Mouse (Mus musculus) mouse trophoblast stem cell (cell line): ENCODE data around the gene Wdfy2.

Source experiments
- in situ Hi-C, 2 experiments: fragments of 300-500 bp; cut with MseI, MboI; formaldehyde crosslinking; loops; 2 replicates in 1 of 2; 3 replicates in 1 of 2; pipeline ENCODE4 v1.15.1; 2025

The Wdfy2 gene

GRCm38 (mm10) chr14:62837641-62838252 is at the start of gene Wdfy2:
TSS of gene Wdfy2 (plus strand) at chr14:62837678.
- in situ Hi-C loops, result loop anchor here (5.0 to 10.0 kb wide), 2 partner anchors 73 to 75 kb away; partner anchors contain the start of gene Ints6 (in 2 of the 2)

- in situ Hi-C loops, result no loop called here
Observed at GRCm38 (mm10) chr14:62789282-62789681, 48.2 kb upstream of the Wdfy2 start.

- in situ Hi-C loops, result no loop called here
Observed at GRCm38 (mm10) chr14:62795719-62796118, 41.8 kb upstream of the Wdfy2 start.

- in situ Hi-C loops, result no loop called here
Observed at GRCm38 (mm10) chr14:62798608-62799101, 38.8 kb upstream of the Wdfy2 start.

GRCm38 (mm10) chr14:62800791-62801190 is 36.7 kb upstream of the Wdfy2 start:
- in situ Hi-C loops, result no loop called here

- in situ Hi-C loops, result no loop called here
Observed at GRCm38 (mm10) chr14:62803204-62803603, 34.3 kb upstream of the Wdfy2 start.

- in situ Hi-C loops, result no loop called here
Observed at GRCm38 (mm10) chr14:62806921-62807320, 30.6 kb upstream of the Wdfy2 start.

- in situ Hi-C loops, result no loop called here
Observed at GRCm38 (mm10) chr14:62808661-62809523, 28.6 kb upstream of the Wdfy2 start.

GRCm38 (mm10) chr14:62812765-62813164 is 24.7 kb upstream of the Wdfy2 start:
- in situ Hi-C loops, result no loop called here

GRCm38 (mm10) chr14:62814567-62814966 is 22.9 kb upstream of the Wdfy2 start:
- in situ Hi-C loops, result no loop called here

- in situ Hi-C loops, result no loop called here
Observed at GRCm38 (mm10) chr14:62816827-62817226, 20.7 kb upstream of the Wdfy2 start.

GRCm38 (mm10) chr14:62825575-62826332 is 11.7 kb upstream of the Wdfy2 start:
- in situ Hi-C loops, result no loop called here

GRCm38 (mm10) chr14:62829291-62829690 is 8.2 kb upstream of the Wdfy2 start:
- in situ Hi-C loops, result no loop called here

- in situ Hi-C loops, result loop anchor here in 1 of 2 experiments (10.0 kb wide), 1 partner anchor 67 kb away; the partner anchor contains the start of gene Ints6
Observed at GRCm38 (mm10) chr14:62831691-62832275, 5.7 kb upstream of the Wdfy2 start.

- in situ Hi-C loops, result loop anchor here in 1 of 2 experiments (10.0 kb wide), 1 partner anchor 68 kb away; the partner anchor contains the start of gene Ints6
Observed at GRCm38 (mm10) chr14:62833036-62833435, 4.4 kb upstream of the Wdfy2 start.

GRCm38 (mm10) chr14:62833541-62833940 is 3.9 kb upstream of the Wdfy2 start:
- in situ Hi-C loops, result loop anchor here in 1 of 2 experiments (10.0 kb wide), 1 partner anchor 69 kb away; the partner anchor contains the start of gene Ints6

- in situ Hi-C loops, result loop anchor here (5.0 to 10.0 kb wide), 2 partner anchors 71 to 73 kb away; partner anchors contain the start of gene Ints6 (in 2 of the 2)
Observed at GRCm38 (mm10) chr14:62835737-62836136, 1.7 kb upstream of the Wdfy2 start.

GRCm38 (mm10) chr14:62836926-62837640 is 395 bp upstream of the Wdfy2 start:
- in situ Hi-C loops, result loop anchor here (5.0 to 10.0 kb wide), 2 partner anchors 72 to 75 kb away; partner anchors contain the start of gene Ints6 (in 2 of the 2)

GRCm38 (mm10) chr14:62838336-62838735 is 858 bp downstream of the Wdfy2 start:
- in situ Hi-C loops, result loop anchor here (5.0 to 10.0 kb wide), 2 partner anchors 74 to 76 kb away; partner anchors contain the start of gene Ints6 (in 2 of the 2)

GRCm38 (mm10) chr14:62841726-62842125 is 4.2 kb downstream of the Wdfy2 start:
- in situ Hi-C loops, result no loop called here
